Mouse (Mus musculus) midbrain, postnatal 0 days (tissue): Measurements from ENCODE around the gene Cbl. TPM values are rescaled to one million over a fixed set of nuclear protein-coding genes. Genes with fewer than 3 reads are reported as not detected.

Source experiments
- ATAC-seq: fragments of 200-750 bp; cut with Nextera tagmentation; 2 replicates; pipeline ENCODE4 v1.8.0; 2017; ENCODE audit warnings: moderate number of reproducible peaks, mild to moderate bottlenecking, moderate TSS enrichment, moderate library complexity; ENCODE audit not compliant: low FRiP score
- DNase-seq: peaks from one replicate; pipeline ENCODE4 v3.0.0-alpha.2; 2015; ENCODE audit warnings: low spot score
- H3K27ac ChIP-seq: fragments of 300-500 bp; sonication (generic); 2 replicates; pipeline ENCODE4 v1.5.1; 2014; ENCODE audit warnings: low read depth, mild to moderate bottlenecking, low read length, mixed read lengths
- H3K27me3 ChIP-seq: fragments of 300-500 bp; sonication (generic); 2 replicates; pipeline ENCODE4 v1.6.1; 2014; ENCODE audit warnings: low read length, control low read depth, mixed read lengths; ENCODE audit not compliant: insufficient read depth
- H3K36me3 ChIP-seq: fragments of 300-500 bp; sonication (generic); 2 replicates; pipeline ENCODE4 v1.6.1; 2014; ENCODE audit warnings: low read length, control low read depth, mixed read lengths; ENCODE audit not compliant: insufficient read depth
- H3K4me1 ChIP-seq: fragments of 300-500 bp; sonication (generic); 2 replicates; pipeline ENCODE4 v1.6.1; 2014; ENCODE audit warnings: mild to moderate bottlenecking, control low read depth, antibody characterized with exemption, low read length, mixed read lengths; ENCODE audit not compliant: insufficient read depth
- H3K4me2 ChIP-seq: fragments of 300-500 bp; sonication (generic); 2 replicates; pipeline ENCODE4 v1.6.1; 2014; ENCODE audit warnings: low read depth, mild to moderate bottlenecking, low read length, mixed read lengths; ENCODE audit not compliant: poor library complexity, severe bottlenecking
- H3K4me3 ChIP-seq: fragments of 300-500 bp; sonication (generic); 2 replicates; pipeline ENCODE4 v1.5.1; 2014; ENCODE audit warnings: low read depth, mild to moderate bottlenecking, low read length, moderate library complexity
- H3K9ac ChIP-seq: fragments of 300-500 bp; sonication (generic); replicated peaks from 2 replicates; pipeline ENCODE4 v1.6.1; 2014; ENCODE audit warnings: mild to moderate bottlenecking, low read length, moderate library complexity, mixed read lengths; ENCODE audit not compliant: poor library complexity, severe bottlenecking
- H3K9me3 ChIP-seq: fragments of 300-500 bp; sonication (generic); 2 replicates; pipeline ENCODE4 v1.6.1; 2016; ENCODE audit warnings: low read length, control low read depth
- CTCF ChIP-seq: IDR thresholded peaks from 2 replicates; pipeline ENCODE4 v1.5.1; 2016; ENCODE audit warnings: antibody characterized with exemption, mild to moderate bottlenecking
- WGBS: fragments of 180-500 bp; shearing (Covaris S2); extraction: QIAGEN DNeasy Blood & Tissue Kit; methylation state at CpG from one replicate; pipeline ENCODE4 v1.1.7; 2014; 5-methylcytosine and 5-hydroxymethylcytosine counted together
- polyA plus RNA-seq: library from polyadenylated mRNA; unstranded; fragments of >200 nt; fragmentation: Nextera tagmentation; extraction: Ambion mirVana; gene quantifications from 2 replicates; pipeline ENCODE4 v1.2.1, GENCODE M21; 2015
- total RNA-seq: library from RNA; depleted of rRNA; stranded (reverse); fragments of >200 nt; gene quantifications from 2 replicates; pipeline ENCODE4 v1.2.3, GENCODE M21; 2014

Gene Cbl
- total and polyA plus RNA-seq, 2 experiments from 2014 or later = 17.3 to 32.1 TPM

GRCm38 (mm10) chr9:44125546-44126428, 108.1 kb downstream of the Cbl start:
- peak overlapping the region; percentile 34; the same call in 1 of the 2 replicates for H3K4me2 ChIP-seq
- WGBS = 30% methylated on average over 18 of the region's 18 CpGs
- peak; percentile 94 for DNase-seq
- peaks cover 9% of the 10 kb centered on the region; the same call in 1 of the 2 replicates for H3K4me1 ChIP-seq
- peak; percentile 93 for TF ChIP-seq CTCF
- H3K36me3 ChIP-seq = no peaks in the 10 kb centered on the region
- H3K27me3 ChIP-seq = no peaks in the 10 kb centered on the region; the same call in 1 of the 2 replicates
- H3K9ac ChIP-seq = no peak overlapping the region
- no peak overlapping the region for H3K4me3 ChIP-seq
- peak; percentile 73; the same call in 1 of the 2 replicates for ATAC-seq
- H3K9me3 ChIP-seq = no peaks in the 10 kb centered on the region
- no peak overlapping the region for H3K27ac ChIP-seq

DNA sequence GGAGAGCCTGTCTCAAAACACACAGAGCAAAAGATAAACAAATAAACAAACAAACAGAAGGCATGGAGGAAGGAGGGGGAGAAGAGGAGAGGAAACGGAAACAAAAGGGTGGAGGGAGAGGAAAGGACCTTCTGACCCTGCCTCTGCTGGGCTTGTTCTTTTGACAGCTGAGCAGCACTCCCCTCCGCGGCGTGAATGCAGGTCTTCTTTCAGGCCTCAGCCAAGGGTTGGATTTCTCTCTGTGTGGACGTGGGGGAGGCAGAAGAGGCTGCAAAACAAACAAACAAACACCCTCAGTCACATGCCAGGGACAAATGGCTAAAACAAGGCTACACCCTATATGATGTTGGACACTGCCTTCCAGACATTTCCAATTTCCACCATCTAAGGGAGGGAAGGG, 108.8 kb downstream of the Cbl start:
- Histone ChIP-seq H3K27me3 (no peaks in the 10 kb centered on the region), H3K9me3 (no peaks in the 10 kb centered on the region), H3K4me3 (no peak overlapping the region), H3K4me2 (no peak overlapping the region), H3K36me3 (no peaks in the 10 kb centered on the region), H3K27ac (no peak overlapping the region), H3K4me1 (0 out of 2 replicates have a peak, but pooled peaks cover 3% of the 10 kb centered on the region), H3K9ac (no peak overlapping the region)
- no peak for DNase-seq
- no peak for TF ChIP-seq CTCF
- ATAC-seq = no peak
- 57% methylated on average over 5 of the region's 5 CpGs for WGBS

GRCm38 (mm10) chr9:44124317-44124716, 109.5 kb downstream of the Cbl start:
- H3K4me2 ChIP-seq = no peak overlapping the region
- no peak overlapping the region for H3K4me3 ChIP-seq
- TF ChIP-seq CTCF = peak; percentile 60
- DNase-seq = no peak
- no peaks in the 10 kb centered on the region for H3K36me3 ChIP-seq
- no peak for ATAC-seq
- H3K4me1 ChIP-seq = no peaks in the 10 kb centered on the region
- H3K9ac ChIP-seq = no peak overlapping the region
- 72% methylated on average over 6 of the region's 6 CpGs for WGBS
- no peaks in the 10 kb centered on the region for H3K9me3 ChIP-seq
- H3K27ac ChIP-seq = no peak overlapping the region
- H3K27me3 ChIP-seq = no peaks in the 10 kb centered on the region

- H3K4me1 ChIP-seq = no peaks in the 10 kb centered on the region
- DNase-seq = no peak
- H3K4me3 ChIP-seq = no peak overlapping the region
- H3K4me2 ChIP-seq = no peak overlapping the region
- TF ChIP-seq CTCF = no peak
- H3K36me3 ChIP-seq = no peaks in the 10 kb centered on the region
- no peaks in the 10 kb centered on the region for H3K9me3 ChIP-seq
- H3K27ac ChIP-seq = no peak overlapping the region
- no peaks in the 10 kb centered on the region for H3K27me3 ChIP-seq
- WGBS = 86% methylated on average over 8 of the region's 8 CpGs
- H3K9ac ChIP-seq = no peak overlapping the region
- ATAC-seq = no peak
Observed at GRCm38 (mm10) chr9:44119948-44120465, 113.8 kb downstream of the Cbl start.

- no peak overlapping the region for H3K4me2 ChIP-seq
- no peak overlapping the region for H3K9ac ChIP-seq
- H3K36me3 ChIP-seq = no peaks in the 10 kb centered on the region
- no peak overlapping the region for H3K4me3 ChIP-seq
- H3K4me1 ChIP-seq = no peaks in the 10 kb centered on the region
- DNase-seq (no peak), ATAC-seq (no peak)
- H3K9me3 ChIP-seq = no peaks in the 10 kb centered on the region
- no peaks in the 10 kb centered on the region for H3K27me3 ChIP-seq
- peak; percentile 57 for TF ChIP-seq CTCF
- 49% methylated on average over 5 of the region's 5 CpGs for WGBS
- H3K27ac ChIP-seq = no peak overlapping the region
Observed at GRCm38 (mm10) chr9:44119011-44119410, 114.8 kb downstream of the Cbl start.

GRCm38 (mm10) chr9:44116182-44116581, 117.7 kb downstream of the Cbl start:
- DNase-seq (no peak), ATAC-seq (no peak)
- H3K9ac ChIP-seq = no peak overlapping the region
- no peaks in the 10 kb centered on the region for H3K27me3 ChIP-seq
- no peak overlapping the region for H3K27ac ChIP-seq
- H3K4me2 ChIP-seq = no peak overlapping the region
- 88% methylated on average over 4 of the region's 4 CpGs for WGBS
- H3K4me1 ChIP-seq = no peaks in the 10 kb centered on the region
- H3K36me3 ChIP-seq = no peaks in the 10 kb centered on the region
- H3K9me3 ChIP-seq = no peaks in the 10 kb centered on the region
- TF ChIP-seq CTCF = peak; percentile 31
- H3K4me3 ChIP-seq = no peak overlapping the region
